21 mouse cellular contexts compared by ENCODE assay signal in genomic region chr5:114434359-114434758, GRCm38 (mm10). TPM values are rescaled to one million over a fixed set of nuclear protein-coding genes. Genes with fewer than 3 reads are reported as not detected.
DNase-seq lines count a peak whose midpoint lies in the region; ATAC-seq lines count a peak whose summit lies in the region.
"Had no signal": no experiment of that assay in that cellular context is flagged by ENCODE, and none has a peak within 500 bp of the region (broad histone marks: within the 10 kb centered on the region; RNA-seq: fewer than 3 reads in every experiment).

No protein-coding gene starts in this region.

- 85% methylated on average over 8 of the region's 8 CpGs for WGBS in heart, embryonic 11.5 days (ENCODE audit: insufficient replicate concordance)

- no peak overlapping the region for H3K4me3 ChIP-seq in heart, embryonic 11.5 days (ENCODE audit: low read depth, low read length)

- peaks cover 7% of the 10 kb centered on the region for H3K36me3 ChIP-seq in heart, embryonic 11.5 days (ENCODE audit: control insufficient read depth, insufficient read depth, low read length)

- intact Hi-C loops in heart, postnatal 25 days (cut with DNase I), result no loop called here

- H3K9me3 ChIP-seq in heart, embryonic 11.5 days (replicated peaks; ENCODE audit: control insufficient read depth, low read length), result no peaks in the 10 kb centered on the region
- H3K9me3 ChIP-seq: G1E had no signal

- H3K9ac ChIP-seq in heart, embryonic 11.5 days (ENCODE audit: low read depth, low read length), result no peak overlapping the region

- H3K27ac ChIP-seq in heart, embryonic 11.5 days (ENCODE audit: low read depth, low read length), result no peak overlapping the region

- no peaks in the 10 kb centered on the region for H3K4me1 ChIP-seq in heart, embryonic 11.5 days (ENCODE audit: control insufficient read depth, insufficient read depth, low read length)

- H3K4me2 ChIP-seq in heart, embryonic 11.5 days, result no peak overlapping the region

- DNase-seq in heart, adult 11 months, result peak; percentile 92
- DNase-seq in heart, postnatal 25 days (ENCODE audit: low spot score), result no peak
- DNase-seq in heart, adult 18-20 months, result peak; percentile 42 to 46
- DNase-seq in heart, postnatal 4 days, result no peak
- DNase-seq in heart, adult 8-10 months (ENCODE audit: low spot score), result peak; percentile 16
- DNase-seq: adrenal gland, adult 2 months; adrenal gland, adult 8-10 months; adrenal gland, postnatal 10 days; adrenal gland, postnatal 14 days; adrenal gland, postnatal 25 days; adrenal gland, postnatal 36 days; B cell, adult 2 months; cerebellum, adult 11 months; cerebellum, adult 11-12 months; cerebellum, adult 18-20 months had no signal

- ATAC-seq in heart, embryonic 11.5 days (replicated peaks; ENCODE audit: insufficient number of reproducible peaks, low FRiP score, low TSS enrichment), result no peak
- ATAC-seq: activated CD4-positive, CD25-positive, alpha-beta regulatory T cell, adult 4 months; CD4-positive, CD25-positive, alpha-beta regulatory T cell, adult 4 months; Patski had no signal

- H3K27me3 ChIP-seq in heart, embryonic 11.5 days (ENCODE audit: control insufficient read depth, insufficient read depth, low read length), result no peaks in the 10 kb centered on the region
- H3K27me3 ChIP-seq: CH12.LX, Patski had no signal

RNA-seq across cellular contexts. Expression of gene Mmab, which starts 9.5 kb away (rescaled TPM):
- total RNA-seq in heart, postnatal 25 days (2021), result 10 to 100 TPM; 15.8 to 17.0 TPM
- 10 to 100 TPM; 22.3 to 26.3 TPM for total RNA-seq in heart, adult 18-20 months (2021)
- 10 to 100 TPM; 12.8 to 12.9 TPM for total RNA-seq in heart, postnatal 4 days (2021)
- 10 to 100 TPM; 26.8 to 32.6 (median 27.5) TPM for total RNA-seq in heart, adult 8-10 months (2022)
- 25.4 and 31.5 TPM in 2 replicates for polyA plus RNA-seq in heart, embryonic 11.5 days (2014; fragmentation: Nextera tagmentation; extraction: Ambion mirVana)

RNA-seq across cellular contexts. Expression of gene Mvk, which starts 9.7 kb away (rescaled TPM):
- total RNA-seq in heart, postnatal 25 days (2021), result 1 to 10 TPM; 9.2 to 9.7 TPM
- total RNA-seq in heart, adult 18-20 months (2021), result 1 to 10 TPM; 9.2 TPM
- total RNA-seq in heart, postnatal 4 days (2021), result 10 to 100 TPM; 14.8 to 18.2 TPM
- total RNA-seq in heart, adult 8-10 months (2022), result 10 to 100 TPM in 2 of 4 experiments, 1 to 10 TPM in 2; 8.3 to 12.7 (median 10.8) TPM
- polyA plus RNA-seq in heart, embryonic 11.5 days (2014; fragmentation: Nextera tagmentation; extraction: Ambion mirVana), result 27.9 and 30.4 TPM in 2 replicates

RNA-seq across cellular contexts. Expression of gene Ube3b, which starts 54.0 kb away (rescaled TPM):
- total RNA-seq in heart, postnatal 25 days (2021), result 10 to 100 TPM; 85.4 to 93.5 TPM
- total RNA-seq in heart, adult 18-20 months (2021), result 10 to 100 TPM; 98.2 to 98.3 TPM
- total RNA-seq in heart, postnatal 4 days (2021), result 10 to 100 TPM; 74.3 to 76.3 TPM
- total RNA-seq in heart, adult 8-10 months (2022), result 100 to 1,000 TPM in 3 of 4 experiments, 10 to 100 TPM in 1; 98.7 to 113 (median 104) TPM
- 43.0 and 54.7 TPM in 2 replicates for polyA plus RNA-seq in heart, embryonic 11.5 days (2014; fragmentation: Nextera tagmentation; extraction: Ambion mirVana)

RNA-seq across cellular contexts. Expression of gene Kctd10, which starts 54.1 kb away (rescaled TPM):
- total RNA-seq in heart, postnatal 25 days (2021), result 10 to 100 TPM; 52.2 to 55.0 TPM
- 10 to 100 TPM; 49.1 to 51.0 TPM for total RNA-seq in heart, adult 18-20 months (2021)
- total RNA-seq in heart, postnatal 4 days (2021), result 10 to 100 TPM; 76.1 to 80.1 TPM
- 10 to 100 TPM; 39.6 to 55.1 (median 44.7) TPM for total RNA-seq in heart, adult 8-10 months (2022)
- polyA plus RNA-seq in heart, embryonic 11.5 days (2014; fragmentation: Nextera tagmentation; extraction: Ambion mirVana), result 84.8 and 112 TPM in 2 replicates

Comparison
In these comparisons a context has a peak if more than half of its experiments do, and no peak if none do; other contexts are left out.
1. DNase-seq: peak in heart, adult 11 months (single experiment), heart, adult 18-20 months (2 of 2) and heart, adult 8-10 months (single experiment); none in heart, postnatal 25 days (single experiment) and heart, postnatal 4 days (single experiment).